Mouse (Mus musculus): Measurements from ENCODE around the gene Ptx4. TPM values are rescaled to one million over a fixed set of nuclear protein-coding genes. Genes with fewer than 3 reads are reported as not detected.

The Ptx4 gene
- polyA plus RNA-seq (2014; fragmentation: Nextera tagmentation; extraction: Ambion mirVana): 0.12 TPM in 1 of 2 replicates, not detected in the other

DNA sequence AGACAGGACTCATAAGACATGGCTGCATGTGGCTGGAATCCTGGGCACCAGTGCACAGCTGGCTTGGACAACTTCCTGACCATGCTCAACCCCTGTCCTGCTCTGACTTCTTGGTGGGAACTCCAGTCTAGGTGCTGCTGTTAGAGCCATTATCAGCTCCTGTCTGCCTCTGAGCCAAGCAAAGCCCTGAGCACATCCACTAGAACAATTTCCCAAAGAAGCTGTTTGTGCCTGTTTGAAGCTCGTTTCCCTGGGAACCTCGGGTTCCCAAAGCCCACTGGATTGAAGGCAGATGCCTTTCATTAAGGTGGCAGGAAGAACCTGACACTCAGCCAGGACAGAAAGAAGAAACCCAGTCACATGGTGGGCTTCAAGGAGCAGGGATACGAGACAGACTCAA, at the start of gene Ptx4:
TSS of gene Ptx4 (plus strand) at position 355 of the 400 bp plus-strand sequence.
- DNase-seq (ENCODE audit: low spot score) (no peak), ATAC-seq (replicated peaks; ENCODE audit: low FRiP score) (no peak)
- Histone ChIP-seq H3K27ac (ENCODE audit: low read depth, low read length) (no peak within 1 kb of the TSS), H3K4me3 (ENCODE audit: low read depth, low read length) (no peak within 1 kb of the TSS), H3K9me3 (ENCODE audit: control insufficient read depth, low read length) (no peaks in the 10 kb centered on the region), H3K4me2 (ENCODE audit: low read depth, low read length, severe bottlenecking) (no peak within 1 kb of the TSS), H3K27me3 (ENCODE audit: control insufficient read depth, insufficient read depth, low read length) (no peaks in the 10 kb centered on the region), H3K36me3 (ENCODE audit: control insufficient read depth, insufficient read depth, low read length) (no peaks in the 10 kb centered on the region), H3K9ac (ENCODE audit: low read length) (no peak within 1 kb of the TSS), H3K4me1 (replicated peaks; ENCODE audit: control insufficient read depth, insufficient read depth, low read length) (0 out of 2 replicates have a peak, but pooled peaks cover 2% of the 10 kb centered on the region)
- 43% methylated on average over 3 of the region's 3 CpGs for WGBS

DNA sequence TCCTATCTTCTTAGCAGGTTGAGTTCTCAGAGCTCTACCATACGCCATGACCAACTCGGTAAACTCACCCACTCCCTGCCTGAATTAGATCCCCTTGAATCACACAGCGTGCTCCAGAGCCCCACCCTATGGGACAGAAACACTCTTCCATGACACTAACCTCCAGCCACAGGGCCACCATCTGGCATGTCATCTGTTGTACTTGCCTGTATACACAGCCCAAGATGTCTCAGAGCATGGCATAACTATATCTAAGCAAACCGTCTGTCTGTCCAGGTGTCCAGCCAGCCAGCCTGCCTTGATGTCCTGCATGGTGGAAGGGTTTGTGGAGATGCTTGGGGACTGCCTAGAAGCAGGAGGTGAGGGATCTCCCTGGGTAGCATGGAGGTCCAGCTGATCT, 43.7 kb upstream of the Ptx4 start:
- Histone ChIP-seq H3K9me3 (ENCODE audit: control insufficient read depth, low read length) (no peaks in the 10 kb centered on the region), H3K9ac (ENCODE audit: low read length) (no peak overlapping the region), H3K27ac (ENCODE audit: low read depth, low read length) (no peak overlapping the region), H3K36me3 (ENCODE audit: control insufficient read depth, insufficient read depth, low read length) (no peaks in the 10 kb centered on the region), H3K4me2 (ENCODE audit: low read depth, low read length, severe bottlenecking) (no peak overlapping the region), H3K27me3 (ENCODE audit: control insufficient read depth, insufficient read depth, low read length) (no peaks in the 10 kb centered on the region), H3K4me3 (ENCODE audit: low read depth, low read length) (no peak overlapping the region), H3K4me1 (replicated peaks; ENCODE audit: control insufficient read depth, insufficient read depth, low read length) (no peaks in the 10 kb centered on the region)
- DNase-seq (ENCODE audit: low spot score): no peak
- 92% methylated on average over 4 of the region's 4 CpGs for WGBS
- no peak for ATAC-seq (replicated peaks; ENCODE audit: low FRiP score)

DNA sequence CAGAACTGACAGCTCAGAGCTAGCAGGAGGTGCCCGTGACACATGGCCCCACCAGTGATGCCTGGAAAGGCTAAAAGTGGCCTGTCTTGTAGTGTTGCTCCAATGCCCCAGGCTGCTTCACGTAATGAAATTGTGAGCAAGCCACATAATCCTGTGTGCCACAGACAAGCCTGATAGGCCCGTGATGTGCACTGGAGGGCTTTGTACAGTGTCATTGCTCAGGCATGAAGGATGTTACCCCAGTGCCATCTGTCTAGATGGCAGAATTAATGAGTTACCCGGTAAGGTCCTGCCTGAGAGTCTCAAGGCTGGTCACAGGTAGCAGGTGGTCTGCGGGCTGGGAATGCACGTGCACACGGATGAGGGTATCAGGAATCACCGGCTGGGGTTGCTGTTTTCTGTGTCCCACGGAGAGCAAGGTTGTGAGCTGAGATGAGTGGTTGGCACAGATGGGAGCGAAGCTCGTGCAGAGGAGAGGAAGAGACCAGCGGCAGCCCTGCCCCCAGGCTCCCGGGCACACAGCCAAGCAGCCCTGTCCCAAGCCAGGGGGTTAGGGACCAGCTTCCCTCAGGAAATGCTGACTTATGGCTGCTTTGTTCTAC, 42.7 kb upstream of the Ptx4 start:
- H3K4me3 ChIP-seq (ENCODE audit: low read depth, low read length): no peak overlapping the region
- DNase-seq (ENCODE audit: low spot score) (no peak), ATAC-seq (replicated peaks; ENCODE audit: low FRiP score) (no peak)
- 87% methylated on average over 13 of the region's 13 CpGs for WGBS
- no peak overlapping the region for H3K4me2 ChIP-seq (ENCODE audit: low read depth, low read length, severe bottlenecking)
- H3K9me3 ChIP-seq (ENCODE audit: control insufficient read depth, low read length): no peaks in the 10 kb centered on the region
- no peak overlapping the region for H3K27ac ChIP-seq (ENCODE audit: low read depth, low read length)
- no peaks in the 10 kb centered on the region for H3K27me3 ChIP-seq (ENCODE audit: control insufficient read depth, insufficient read depth, low read length)
- H3K36me3 ChIP-seq (ENCODE audit: control insufficient read depth, insufficient read depth, low read length): no peaks in the 10 kb centered on the region
- H3K9ac ChIP-seq (ENCODE audit: low read length): no peak overlapping the region
- H3K4me1 ChIP-seq (replicated peaks; ENCODE audit: control insufficient read depth, insufficient read depth, low read length): no peaks in the 10 kb centered on the region

DNA sequence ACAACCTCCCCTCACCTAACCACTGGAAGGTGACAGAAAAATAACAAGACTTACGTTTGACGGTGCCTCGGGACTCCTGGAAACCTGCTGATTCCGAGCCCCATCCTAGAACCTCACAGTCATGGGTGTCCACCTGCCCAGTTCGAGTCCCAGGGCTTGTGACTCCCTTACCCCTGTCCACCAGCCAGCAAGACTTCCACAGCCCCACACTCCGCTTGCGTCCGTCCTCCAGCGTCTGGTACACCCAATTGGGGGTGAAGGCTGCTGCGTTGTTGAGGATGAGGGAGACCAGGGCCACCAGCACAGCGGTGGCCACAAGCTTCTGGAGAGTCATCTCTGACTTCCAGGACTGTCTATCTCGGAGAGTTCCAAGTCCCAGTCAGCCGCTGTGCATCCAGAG, 40.4 kb upstream of the Ptx4 start:
- ATAC-seq (replicated peaks; ENCODE audit: low FRiP score) (no peak), DNase-seq (ENCODE audit: low spot score) (no peak)
- H3K27ac ChIP-seq (ENCODE audit: low read depth, low read length): no peak overlapping the region
- peak overlapping the region; percentile 8; the same call in 1 of the 2 replicates for H3K4me3 ChIP-seq (ENCODE audit: low read depth, low read length)
- no peaks in the 10 kb centered on the region for H3K36me3 ChIP-seq (ENCODE audit: control insufficient read depth, insufficient read depth, low read length)
- no peaks in the 10 kb centered on the region for H3K27me3 ChIP-seq (ENCODE audit: control insufficient read depth, insufficient read depth, low read length)
- no peaks in the 10 kb centered on the region for H3K9me3 ChIP-seq (ENCODE audit: control insufficient read depth, low read length)
- WGBS: 91% methylated on average over 13 of the region's 13 CpGs
- no peak overlapping the region; the same call in 1 of the 2 replicates for H3K9ac ChIP-seq (ENCODE audit: low read length)
- H3K4me1 ChIP-seq (replicated peaks; ENCODE audit: control insufficient read depth, insufficient read depth, low read length): no peaks in the 10 kb centered on the region
- no peak overlapping the region for H3K4me2 ChIP-seq (ENCODE audit: low read depth, low read length, severe bottlenecking)

DNA sequence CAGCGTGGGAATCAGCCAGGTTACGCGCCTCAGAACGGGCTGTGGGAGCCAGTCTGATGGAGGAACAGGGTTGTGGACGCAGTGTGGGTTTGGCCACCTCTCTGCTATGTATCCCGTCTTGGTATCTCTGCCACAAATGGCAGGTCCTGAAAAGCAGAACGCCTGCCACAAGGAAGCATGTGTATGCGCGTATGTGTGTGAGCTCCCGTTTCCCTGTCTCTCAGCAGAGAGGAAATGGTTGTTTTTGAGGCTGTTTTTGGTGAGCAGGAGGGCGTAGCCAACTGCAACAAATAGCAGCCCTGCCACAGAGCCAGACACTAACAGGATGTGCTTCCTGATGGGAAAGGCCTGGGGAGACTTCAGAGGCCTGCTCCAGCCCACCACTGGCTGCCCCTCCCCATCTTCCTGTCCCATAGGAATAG, 39.6 kb upstream of the Ptx4 start:
- H3K4me1 ChIP-seq (replicated peaks; ENCODE audit: control insufficient read depth, insufficient read depth, low read length): no peaks in the 10 kb centered on the region
- WGBS: 78% methylated on average over 11 of the region's 11 CpGs
- H3K36me3 ChIP-seq (ENCODE audit: control insufficient read depth, insufficient read depth, low read length): no peaks in the 10 kb centered on the region
- H3K27ac ChIP-seq (ENCODE audit: low read depth, low read length): no peak overlapping the region
- ATAC-seq (replicated peaks; ENCODE audit: low FRiP score) (no peak), DNase-seq (ENCODE audit: low spot score) (no peak)
- H3K27me3 ChIP-seq (ENCODE audit: control insufficient read depth, insufficient read depth, low read length): no peaks in the 10 kb centered on the region
- H3K4me2 ChIP-seq (ENCODE audit: low read depth, low read length, severe bottlenecking): no peak overlapping the region
- H3K9ac ChIP-seq (ENCODE audit: low read length): no peak overlapping the region
- no peaks in the 10 kb centered on the region for H3K9me3 ChIP-seq (ENCODE audit: control insufficient read depth, low read length)
- no peak overlapping the region for H3K4me3 ChIP-seq (ENCODE audit: low read depth, low read length)

DNA sequence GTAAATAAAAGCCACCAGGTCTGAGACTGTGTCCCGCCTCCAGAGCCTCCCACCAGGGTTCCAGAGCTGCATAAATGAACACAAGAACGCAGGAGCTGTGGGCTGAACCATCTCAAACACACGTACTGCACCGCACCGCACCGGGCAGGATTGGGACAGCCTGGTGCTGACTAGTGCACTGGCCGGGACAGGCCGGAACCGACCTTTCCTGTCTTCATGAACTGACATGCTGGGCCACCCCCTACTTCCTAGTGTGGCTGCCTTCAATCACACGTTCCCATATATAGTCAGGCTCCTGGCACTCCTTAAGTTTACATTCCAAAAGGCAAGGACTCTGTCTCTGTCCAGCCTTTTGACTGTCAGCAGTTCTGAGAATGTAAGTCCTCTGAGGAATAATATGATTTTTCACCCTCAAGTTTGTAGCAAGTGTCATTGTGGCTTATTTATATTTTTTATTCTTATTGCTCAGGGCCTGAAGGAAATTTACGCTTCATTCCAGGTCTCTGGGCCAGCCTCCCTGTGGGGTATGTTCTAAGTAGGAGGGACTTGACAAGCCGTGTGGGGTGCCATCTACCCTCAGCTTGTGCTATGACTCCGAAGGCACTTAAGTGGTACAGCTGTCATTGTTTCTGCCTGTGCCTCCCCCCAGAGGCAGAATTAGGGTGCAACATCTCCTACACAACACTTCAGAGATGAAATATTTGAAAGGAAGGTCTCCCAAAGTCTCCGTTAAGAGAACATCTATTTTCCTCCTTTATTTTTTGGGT, 38.3 kb upstream of the Ptx4 start:
- 77% methylated on average over 14 of the region's 14 CpGs for WGBS
- Histone ChIP-seq H3K27ac (ENCODE audit: low read depth, low read length) (no peak overlapping the region), H3K27me3 (ENCODE audit: control insufficient read depth, insufficient read depth, low read length) (no peaks in the 10 kb centered on the region), H3K4me3 (ENCODE audit: low read depth, low read length) (no peak overlapping the region), H3K4me1 (replicated peaks; ENCODE audit: control insufficient read depth, insufficient read depth, low read length) (no peaks in the 10 kb centered on the region), H3K9me3 (ENCODE audit: control insufficient read depth, low read length) (no peaks in the 10 kb centered on the region), H3K36me3 (ENCODE audit: control insufficient read depth, insufficient read depth, low read length) (no peaks in the 10 kb centered on the region), H3K9ac (ENCODE audit: low read length) (no peak overlapping the region), H3K4me2 (ENCODE audit: low read depth, low read length, severe bottlenecking) (no peak overlapping the region)
- DNase-seq (ENCODE audit: low spot score): peak; percentile 58
- no peak for ATAC-seq (replicated peaks; ENCODE audit: low FRiP score)

DNA sequence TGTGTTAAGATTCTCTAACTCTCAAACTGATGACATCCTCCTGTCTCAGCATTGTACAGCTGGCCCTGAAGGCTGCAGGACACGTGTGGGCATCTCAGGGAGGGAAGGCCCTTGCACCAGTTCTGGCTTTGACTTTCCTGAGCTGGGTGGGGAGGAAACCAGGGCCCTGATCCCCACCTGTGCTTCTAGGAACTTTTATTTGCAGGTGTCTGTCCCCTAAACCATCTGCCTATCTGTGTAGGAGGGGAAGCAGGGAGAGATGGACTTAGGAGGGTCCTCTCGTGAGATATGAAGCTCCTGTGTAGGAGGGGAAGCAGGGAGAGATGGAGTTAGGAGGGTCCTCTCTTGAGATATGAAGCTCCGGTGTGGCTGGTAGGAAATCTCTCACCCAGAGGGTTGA, 37.7 kb upstream of the Ptx4 start:
- Histone ChIP-seq H3K9me3 (ENCODE audit: control insufficient read depth, low read length) (no peaks in the 10 kb centered on the region), H3K27ac (ENCODE audit: low read depth, low read length) (no peak overlapping the region), H3K9ac (ENCODE audit: low read length) (no peak overlapping the region), H3K4me1 (replicated peaks; ENCODE audit: control insufficient read depth, insufficient read depth, low read length) (no peaks in the 10 kb centered on the region), H3K4me3 (ENCODE audit: low read depth, low read length) (no peak overlapping the region), H3K36me3 (ENCODE audit: control insufficient read depth, insufficient read depth, low read length) (no peaks in the 10 kb centered on the region), H3K4me2 (ENCODE audit: low read depth, low read length, severe bottlenecking) (no peak overlapping the region), H3K27me3 (ENCODE audit: control insufficient read depth, insufficient read depth, low read length) (no peaks in the 10 kb centered on the region)
- 64% methylated on average over 3 of the region's 3 CpGs for WGBS
- DNase-seq (ENCODE audit: low spot score): no peak
- no peak for ATAC-seq (replicated peaks; ENCODE audit: low FRiP score)

DNA sequence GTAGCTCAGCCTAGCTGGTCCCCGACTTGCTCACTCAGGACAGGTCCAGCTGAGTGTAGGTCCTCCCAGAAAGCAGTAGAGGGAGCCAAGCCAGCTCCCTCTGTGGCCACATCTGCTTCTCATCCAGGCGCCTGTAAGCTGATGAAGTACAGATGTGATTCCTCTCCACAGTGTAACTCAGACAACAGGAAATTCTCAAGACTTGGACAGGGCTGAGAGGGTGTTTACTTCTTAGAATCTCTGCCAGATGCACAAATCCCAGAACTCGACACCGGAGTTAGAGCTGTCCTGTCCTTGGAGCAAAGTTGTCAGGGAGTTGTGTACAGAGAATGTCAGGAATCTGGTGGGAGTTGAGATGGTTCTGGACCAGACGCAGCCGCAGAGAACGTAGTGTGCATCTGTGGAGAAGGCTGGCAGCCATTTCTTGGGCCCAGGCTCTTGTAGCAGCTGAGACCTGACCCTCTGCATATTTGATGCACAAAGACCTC, 37.1 kb upstream of the Ptx4 start, which contains the start of gene Tmem204:
TSS of gene Tmem204 (minus strand) at position 148 of the 488 bp plus-strand sequence.
- H3K4me2 ChIP-seq (ENCODE audit: low read depth, low read length, severe bottlenecking): no peak within 1 kb of the TSS
- H3K4me1 ChIP-seq (replicated peaks; ENCODE audit: control insufficient read depth, insufficient read depth, low read length): no peaks in the 10 kb centered on the region
- no peak within 1 kb of the TSS for H3K27ac ChIP-seq (ENCODE audit: low read depth, low read length)
- H3K9ac ChIP-seq (ENCODE audit: low read length): no peak within 1 kb of the TSS
- H3K27me3 ChIP-seq (ENCODE audit: control insufficient read depth, insufficient read depth, low read length): no peaks in the 10 kb centered on the region
- no peak for ATAC-seq (replicated peaks; ENCODE audit: low FRiP score)
- H3K4me3 ChIP-seq (ENCODE audit: low read depth, low read length): no peak within 1 kb of the TSS
- no peaks in the 10 kb centered on the region for H3K36me3 ChIP-seq (ENCODE audit: control insufficient read depth, insufficient read depth, low read length)
- peak; percentile 63 for DNase-seq (ENCODE audit: low spot score)
- H3K9me3 ChIP-seq (ENCODE audit: control insufficient read depth, low read length): no peaks in the 10 kb centered on the region
- 69% methylated on average over 7 of the region's 7 CpGs for WGBS

Measured in forebrain, embryonic 11.5 days (tissue).